Mouse (Mus musculus) spleen, adult 18-20 months (tissue): ENCODE data around the gene Rpusd2.

Experiments
- DNase-seq, 2 experiments: peaks; one replicate each; pipeline ENCODE4 v3.0.0; 2022; ENCODE audit warnings: mixed read lengths in 2 of 2

Gene Rpusd2

DNA sequence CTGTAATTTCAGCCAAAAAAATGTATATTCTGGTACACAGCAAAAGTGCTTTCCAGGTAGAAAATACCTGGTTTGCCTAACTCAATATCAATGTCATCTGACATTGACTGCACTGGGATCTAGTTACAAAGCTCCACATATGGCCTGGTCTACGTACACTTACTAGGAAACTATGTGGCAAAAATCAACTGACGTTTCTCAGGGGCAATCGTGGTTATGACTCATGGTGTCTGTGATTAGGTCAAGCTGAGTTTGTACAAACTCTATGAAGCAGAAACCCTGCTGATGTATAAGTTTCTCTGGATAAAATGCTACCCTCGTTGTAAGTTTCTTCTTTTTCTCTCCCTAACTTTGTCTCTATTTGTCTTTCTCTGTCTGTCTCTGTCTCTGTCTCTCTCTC, 2.4 kb upstream of the Rpusd2 start:
- no peak for DNase-seq

DNA sequence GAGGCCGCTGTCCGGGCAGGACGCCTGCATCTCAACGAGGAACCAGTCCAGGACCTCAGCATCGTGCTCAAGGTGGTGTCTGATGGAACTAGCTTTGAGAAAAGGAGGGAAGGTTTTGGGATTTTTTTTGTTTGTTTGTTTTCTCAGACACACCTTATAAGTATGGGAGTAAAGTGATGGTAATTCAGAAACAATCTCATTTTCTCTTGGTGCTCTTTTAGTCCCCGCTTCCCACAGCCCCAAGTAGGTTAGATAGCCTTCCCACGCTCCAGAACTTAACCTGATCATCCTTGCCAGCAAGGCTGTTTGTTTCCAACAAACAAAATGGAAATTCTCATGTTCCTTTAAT, 781 bp downstream of the Rpusd2 start:
- no peak for DNase-seq

DNA sequence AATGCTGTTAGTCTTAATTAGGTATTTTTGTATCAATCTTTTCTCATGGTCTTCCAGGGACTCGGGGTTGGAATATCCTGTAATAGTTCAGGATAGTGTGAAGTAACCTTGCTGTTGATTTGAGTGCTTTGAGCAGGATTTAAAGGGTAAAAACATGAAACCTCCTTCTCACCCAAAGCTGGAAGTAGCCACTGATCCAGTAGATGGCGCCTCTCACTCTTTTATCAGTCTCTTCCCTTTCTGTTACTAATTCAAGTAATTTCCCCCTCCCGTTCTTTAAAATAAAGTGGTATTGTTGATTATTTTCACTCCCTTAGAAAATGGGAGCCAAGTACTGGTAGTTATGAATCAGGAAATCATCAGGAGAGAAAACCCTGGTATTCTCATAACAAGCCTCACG, 6.3 kb downstream of the Rpusd2 start:
- DNase-seq = no peak

DNA sequence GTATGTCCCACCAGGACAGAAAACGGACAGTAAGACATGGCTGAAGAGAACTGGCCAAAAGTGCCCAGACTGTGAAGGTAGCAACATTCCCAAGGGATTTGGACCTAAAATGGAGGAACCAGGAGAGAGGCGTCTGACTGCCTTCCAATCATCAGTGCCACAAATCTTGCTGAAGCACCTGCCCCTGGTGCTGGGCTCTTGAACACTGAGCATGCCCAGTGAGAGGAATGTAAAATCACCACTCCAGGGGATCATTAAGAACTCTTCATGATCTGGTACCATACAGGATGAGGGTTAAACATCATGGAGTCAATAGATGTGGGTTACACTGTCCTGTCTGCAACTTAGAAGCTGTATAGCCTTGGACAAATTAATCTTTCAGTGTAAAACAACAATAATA, 10.6 kb downstream of the Rpusd2 start:
- DNase-seq = no peak

DNA sequence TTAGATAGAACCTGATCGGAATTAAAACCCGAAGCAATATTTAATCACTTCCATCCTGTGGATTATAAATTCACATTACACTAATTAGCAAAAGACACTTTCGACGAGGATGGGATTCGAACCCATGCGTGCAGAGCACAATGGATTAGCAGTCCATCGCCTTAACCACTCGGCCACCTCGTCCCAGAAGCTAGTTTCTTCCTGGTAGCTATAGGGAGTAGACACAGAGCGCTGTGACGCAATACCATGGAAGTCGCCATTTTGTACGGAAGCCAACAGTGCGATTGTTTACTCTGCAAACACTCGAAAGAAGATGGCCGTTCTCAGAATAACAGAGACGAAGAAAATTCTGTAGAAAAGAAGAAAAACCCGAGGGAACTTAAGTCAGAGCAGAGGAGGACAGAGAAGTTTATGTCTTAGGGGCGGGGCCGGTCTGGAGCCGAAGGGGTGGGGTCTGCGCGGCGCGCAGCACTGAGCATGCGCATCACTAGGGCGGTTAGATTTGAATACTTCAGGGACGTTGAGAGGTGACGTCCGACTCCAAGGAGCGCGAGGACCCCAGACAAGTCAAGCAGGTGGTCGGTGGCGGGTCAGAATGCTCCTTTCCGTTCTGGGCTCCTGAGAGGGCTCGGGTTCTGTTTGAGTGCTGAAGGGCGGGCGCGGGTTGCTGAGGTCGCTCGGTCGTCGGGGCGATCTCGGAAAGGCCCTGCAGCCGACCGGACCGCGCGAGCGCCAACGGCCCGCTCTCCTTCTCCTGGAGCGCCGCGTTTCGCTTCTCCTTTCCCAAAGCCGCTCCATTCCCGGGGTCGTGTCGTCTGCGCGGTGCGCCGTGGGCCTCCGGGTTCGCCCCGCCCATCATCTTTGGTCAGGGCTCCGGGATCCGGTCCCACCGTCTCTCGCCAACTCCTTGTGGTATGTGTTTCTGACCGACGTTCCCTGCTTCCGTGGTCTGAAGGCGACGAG, 12.3 kb downstream of the Rpusd2 start, which contains the start of gene Knl1:
TSS of gene Knl1 (plus strand) at position 471 of the 963 bp plus-strand sequence.
- DNase-seq = peak; percentile 79 to 90

DNA sequence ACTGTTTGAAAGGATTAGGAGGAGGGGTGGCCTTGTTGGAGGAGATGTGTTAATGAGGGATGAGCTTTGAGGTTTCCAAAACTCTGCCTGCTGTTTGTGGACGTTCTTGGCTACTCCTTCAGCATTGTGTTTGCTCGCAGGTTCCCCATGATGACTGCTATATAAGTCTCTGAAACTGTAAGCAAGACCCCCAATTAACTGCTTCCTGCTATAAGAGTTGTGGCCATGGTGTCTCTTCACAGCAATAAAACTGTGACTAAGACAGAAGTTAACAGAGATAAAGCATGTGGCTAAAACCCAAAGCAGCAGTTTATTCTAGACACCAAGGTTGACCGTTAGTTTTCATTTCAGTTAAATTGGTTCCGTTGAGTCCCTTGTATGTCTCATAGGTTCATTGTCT, 13.3 kb downstream of the Rpusd2 start:
- DNase-seq = no peak

DNA sequence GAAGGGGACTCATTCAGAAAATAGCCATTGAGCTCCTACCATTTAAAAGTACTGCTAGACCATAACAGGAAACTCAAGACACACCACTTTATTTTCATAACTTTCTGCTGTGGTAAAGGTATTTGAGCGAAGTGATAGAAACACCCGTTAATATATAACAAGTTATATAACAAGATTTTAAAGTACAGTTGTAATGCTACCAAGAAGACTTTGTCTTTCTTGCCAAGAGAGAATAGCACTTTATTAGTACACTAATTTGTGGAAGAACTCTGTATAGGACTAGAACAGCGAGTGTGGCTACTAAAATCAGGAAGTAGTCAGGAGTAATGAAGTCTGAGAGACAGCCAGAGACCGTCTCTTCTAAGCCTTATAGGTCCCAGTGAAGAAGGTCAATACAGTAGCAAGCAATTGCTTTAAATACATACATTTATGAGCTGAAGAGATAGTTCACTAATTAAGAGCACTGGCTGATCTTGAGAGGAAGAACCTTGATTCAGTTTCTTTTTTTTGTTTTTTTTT, 15.6 kb downstream of the Rpusd2 start:
- DNase-seq = no peak

DNA sequence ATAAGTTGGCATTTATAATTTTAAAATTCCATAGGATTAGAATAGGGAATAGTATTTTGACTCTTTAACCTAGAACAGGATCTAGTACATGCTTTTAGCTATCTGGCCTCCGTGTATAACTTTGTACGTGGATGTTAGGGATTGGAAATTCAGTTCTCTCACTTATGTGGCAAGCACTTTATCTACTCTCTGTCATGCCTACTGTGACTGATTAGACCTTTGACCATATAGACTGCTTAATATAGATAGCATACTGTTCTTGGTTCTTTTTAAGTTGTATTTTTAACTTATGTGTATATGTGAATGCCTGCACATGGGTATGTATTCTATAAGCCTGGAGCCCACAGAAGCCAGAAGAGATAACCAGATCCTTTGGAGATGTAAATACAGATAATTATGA, 25.5 kb downstream of the Rpusd2 start:
- DNase-seq = no peak

DNA sequence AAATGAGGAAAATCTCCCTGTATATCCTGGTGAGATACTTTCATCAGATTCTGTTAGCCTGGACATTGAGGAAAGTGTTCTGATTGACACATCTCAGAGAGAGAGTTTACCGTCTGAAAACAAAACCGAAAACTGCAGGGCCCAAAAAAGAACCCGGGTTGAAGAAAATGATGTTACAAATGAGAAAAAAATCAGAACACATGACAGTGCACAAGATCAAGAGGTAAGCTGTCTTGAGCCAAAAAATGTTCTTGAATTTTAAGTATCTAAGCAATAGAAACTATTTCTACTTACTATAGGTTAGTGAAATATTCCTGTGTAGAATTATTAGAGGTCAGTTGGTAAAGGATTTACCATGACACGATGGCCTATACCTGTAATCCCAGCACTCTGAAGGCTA, 37.8 kb downstream of the Rpusd2 start:
- DNase-seq = no peak

DNA sequence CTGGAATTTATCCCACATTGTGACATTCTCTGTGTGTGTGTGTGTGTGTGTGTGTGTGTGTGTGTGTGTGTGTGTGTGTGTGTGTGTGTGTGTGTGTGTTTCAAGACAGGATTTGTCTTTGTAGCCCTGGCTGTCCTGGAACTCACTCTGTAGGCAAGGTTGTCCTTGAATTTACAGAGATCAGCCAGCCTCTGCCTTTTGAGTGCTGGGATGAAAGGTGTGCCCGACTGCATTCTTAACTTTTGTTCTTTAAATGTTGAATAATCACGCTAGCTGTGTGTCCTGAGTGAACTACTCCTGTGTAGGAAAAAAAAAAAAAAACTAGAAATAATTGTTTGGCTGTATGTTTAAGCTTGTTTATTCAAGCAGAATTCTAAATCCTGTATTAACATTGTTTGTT, 51.6 kb downstream of the Rpusd2 start:
- no peak for DNase-seq
